Mouse (Mus musculus): ENCODE measurements around the gene Gm9611. TPM values are rescaled to one million over a fixed set of nuclear protein-coding genes. Genes with fewer than 3 reads are reported as not detected.
"Not testable (repeated sequence)": the region's sequence is repeated elsewhere in the genome, so short reads cannot be mapped to it uniquely, and the experiment has no call there.

Gene Gm9611
- not detected for polyA plus RNA-seq (2012; fragmentation: generic; extraction: Trizol)

DNA sequence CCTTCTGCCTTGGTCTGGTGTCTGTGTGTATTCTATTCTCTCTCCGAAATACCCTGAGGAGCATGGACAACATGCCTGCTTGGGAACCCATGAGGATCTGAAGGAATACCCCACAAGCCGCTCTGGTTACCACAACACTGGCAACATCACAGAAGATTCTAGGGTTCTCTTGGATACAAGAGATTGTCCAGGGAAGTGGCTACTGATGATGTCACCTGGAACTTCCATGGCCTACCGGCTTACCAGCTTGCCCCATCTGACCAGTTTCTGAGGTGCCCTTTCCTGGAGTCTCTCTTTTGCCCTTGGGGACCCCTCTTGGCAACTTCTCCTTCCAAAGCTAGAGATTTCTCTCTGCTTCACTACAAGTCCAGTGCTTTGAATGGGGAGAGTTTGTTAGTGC is at the start of gene Gm9611:
Gm9611 (minus strand) TSS at position 101 of the 400 bp plus-strand sequence.
- H3K79me2 ChIP-seq (ENCODE audit: control insufficient read depth, insufficient read depth); H3K4me2 ChIP-seq (ENCODE audit: low read depth); H3K36me3 ChIP-seq (ENCODE audit: control insufficient read depth, insufficient read depth); H3K4me3 ChIP-seq; H3K27me3 ChIP-seq (ENCODE audit: control insufficient read depth, insufficient read depth, insufficient read length); H3ac ChIP-seq (ENCODE audit: control insufficient read depth, insufficient read length): not testable (repeated sequence)

DNA sequence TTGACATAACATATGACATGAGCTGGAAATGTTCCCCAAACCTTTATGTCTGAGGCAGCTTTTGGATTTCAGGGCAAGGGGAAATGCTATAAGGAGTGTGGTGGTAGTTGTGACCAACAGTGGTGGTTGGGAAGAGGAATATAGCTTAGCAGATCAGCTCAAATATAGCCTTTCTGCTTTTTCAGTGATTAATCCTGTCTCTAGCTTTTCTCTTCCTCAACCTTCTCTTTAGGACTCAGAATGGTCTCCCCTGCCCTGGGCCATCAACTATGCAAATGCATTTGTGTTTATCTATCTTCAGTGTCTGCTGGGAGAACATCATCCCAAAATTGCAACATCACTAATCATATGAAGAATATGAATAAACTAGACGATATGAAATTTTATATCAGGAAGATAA is 12.8 kb upstream of the Gm9611 start, which contains the start of gene Gm7995:
Gm7995 (plus strand) TSS at position 301 of the 400 bp plus-strand sequence.
- H3ac ChIP-seq (ENCODE audit: control insufficient read depth, insufficient read length); H3K79me2 ChIP-seq (ENCODE audit: control insufficient read depth, insufficient read depth); H3K36me3 ChIP-seq (ENCODE audit: control insufficient read depth, insufficient read depth); H3K4me3 ChIP-seq; H3K4me2 ChIP-seq (ENCODE audit: low read depth); H3K27me3 ChIP-seq (ENCODE audit: control insufficient read depth, insufficient read depth, insufficient read length): not testable (repeated sequence)

DNA sequence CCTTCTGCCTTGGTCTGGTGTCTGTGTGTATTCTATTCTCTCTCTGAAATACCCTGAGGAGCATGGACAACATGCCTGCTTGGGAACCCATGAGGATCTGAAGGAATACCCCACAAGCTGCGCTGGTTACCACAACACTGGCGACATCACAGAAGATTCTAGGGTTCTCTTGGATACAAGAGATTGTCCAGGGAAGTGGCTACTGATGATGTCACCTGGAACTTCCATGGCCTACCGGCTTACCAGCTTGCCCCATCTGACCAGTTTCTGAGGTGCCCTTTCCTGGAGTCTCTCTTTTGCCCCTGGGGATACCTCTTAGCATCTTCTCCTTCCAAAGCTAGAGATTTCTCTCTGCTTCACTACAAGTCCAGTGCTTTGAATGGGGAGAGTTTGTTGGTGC is 37.2 kb downstream of the Gm9611 start, which contains the start of gene Gm17026:
Gm17026 (minus strand) TSS at position 101 of the 400 bp plus-strand sequence.
- not testable (repeated sequence) for H3K36me3 ChIP-seq (ENCODE audit: control insufficient read depth, insufficient read depth); H3ac ChIP-seq (ENCODE audit: control insufficient read depth, insufficient read length); H3K4me2 ChIP-seq (ENCODE audit: low read depth); H3K4me3 ChIP-seq; H3K27me3 ChIP-seq (ENCODE audit: control insufficient read depth, insufficient read depth, insufficient read length); H3K79me2 ChIP-seq (ENCODE audit: control insufficient read depth, insufficient read depth)

Other genes with a start within 250 kb of the Gm9611 start
- not detected for gene Gm7951, start 180.0 kb downstream of the Gm9611 start, polyA plus RNA-seq (2012; fragmentation: generic; extraction: Trizol)
- not detected for gene Gm17027, start 134.7 kb downstream of the Gm9611 start, polyA plus RNA-seq (2012; fragmentation: generic; extraction: Trizol)
- gene Gm3573, start 106.6 kb downstream of the Gm9611 start, polyA plus RNA-seq (2012; fragmentation: generic; extraction: Trizol): not detected
- not detected for gene Gm17026, start 37.3 kb downstream of the Gm9611 start, polyA plus RNA-seq (2012; fragmentation: generic; extraction: Trizol)
- not detected for gene Gm7995, start 12.9 kb upstream of the Gm9611 start, polyA plus RNA-seq (2012; fragmentation: generic; extraction: Trizol)
- gene Gm8005, start 142.3 kb upstream of the Gm9611 start, polyA plus RNA-seq (2012; fragmentation: generic; extraction: Trizol): not detected
- gene Gm8011, start 166.5 kb upstream of the Gm9611 start, polyA plus RNA-seq (2012; fragmentation: generic; extraction: Trizol): not detected
- gene Gm8020, start 205.0 kb upstream of the Gm9611 start, polyA plus RNA-seq (2012; fragmentation: generic; extraction: Trizol): not detected
- gene Gm8024, start 226.9 kb upstream of the Gm9611 start, polyA plus RNA-seq (2012; fragmentation: generic; extraction: Trizol): not detected